Mouse (Mus musculus): ENCODE results near the gene 1110008P14Rik.

Gene 1110008P14Rik

GRCm38 (mm10) chr2:32381775-32382223 lies at the start of gene 1110008P14Rik:
TSS of gene 1110008P14Rik (minus strand) at chr2:32381938.
- DNase-seq: peak; percentile 95 to 99

- DNase-seq: peak; percentile 77 to 83
Observed at GRCm38 (mm10) chr2:32430701-32431676, 49.3 kb upstream of the 1110008P14Rik start.

GRCm38 (mm10) chr2:32429215-32429891 lies 47.6 kb upstream of the 1110008P14Rik start:
- DNase-seq: no peak

- DNase-seq: no peak
Observed at GRCm38 (mm10) chr2:32428262-32428722, 46.6 kb upstream of the 1110008P14Rik start.

GRCm38 (mm10) chr2:32427720-32428119 lies 46.0 kb upstream of the 1110008P14Rik start:
- no peak for DNase-seq

GRCm38 (mm10) chr2:32426141-32426540 lies 44.4 kb upstream of the 1110008P14Rik start:
- DNase-seq: no peak

- no peak for DNase-seq
Observed at GRCm38 (mm10) chr2:32425568-32425967, 43.8 kb upstream of the 1110008P14Rik start.

GRCm38 (mm10) chr2:32424796-32425195 lies 43.1 kb upstream of the 1110008P14Rik start:
- DNase-seq: no peak

- DNase-seq: peak; percentile 82 to 97
Observed at GRCm38 (mm10) chr2:32423481-32424331, 42.0 kb upstream of the 1110008P14Rik start.

- DNase-seq: peak; percentile 73 to 84
Observed at GRCm38 (mm10) chr2:32421851-32422251, 40.1 kb upstream of the 1110008P14Rik start.

GRCm38 (mm10) chr2:32420647-32421046 lies 38.9 kb upstream of the 1110008P14Rik start:
- peak; percentile 53 to 64 for DNase-seq

- no peak for DNase-seq
Observed at GRCm38 (mm10) chr2:32420066-32420608, 38.4 kb upstream of the 1110008P14Rik start.

GRCm38 (mm10) chr2:32419359-32419758 lies 37.6 kb upstream of the 1110008P14Rik start:
- peak; percentile 91 to 93 for DNase-seq

GRCm38 (mm10) chr2:32418430-32419151 lies 36.9 kb upstream of the 1110008P14Rik start:
- DNase-seq: peak; percentile 72 to 82

- no peak for DNase-seq
Observed at GRCm38 (mm10) chr2:32417486-32417885, 35.7 kb upstream of the 1110008P14Rik start.

- DNase-seq: peak in 1 of 2 experiments; percentile 41
Observed at GRCm38 (mm10) chr2:32416556-32416955, 34.8 kb upstream of the 1110008P14Rik start.

GRCm38 (mm10) chr2:32415801-32416200 lies 34.1 kb upstream of the 1110008P14Rik start:
- peak; percentile 58 to 62 for DNase-seq

- DNase-seq: peak in 1 of 2 experiments; percentile 64
Observed at GRCm38 (mm10) chr2:32413936-32414335, 32.2 kb upstream of the 1110008P14Rik start.

- DNase-seq: peak in 1 of 2 experiments; percentile 38
Observed at GRCm38 (mm10) chr2:32412742-32413531, 31.2 kb upstream of the 1110008P14Rik start.

- no peak for DNase-seq
Observed at GRCm38 (mm10) chr2:32411407-32411806, 29.7 kb upstream of the 1110008P14Rik start.
